Mouse (Mus musculus) skeletal muscle tissue, adult 2 months (tissue): ENCODE results near the gene Gsto1.
A peak's percentile ranks its signal among the peaks of the same experiment; 100 is the strongest.

Experiments
- DNase-seq: peaks from one replicate; pipeline ENCODE4 v3.0.0-alpha.2; 2012; ENCODE audit warnings: low read depth, low spot score

The Gsto1 gene

DNA sequence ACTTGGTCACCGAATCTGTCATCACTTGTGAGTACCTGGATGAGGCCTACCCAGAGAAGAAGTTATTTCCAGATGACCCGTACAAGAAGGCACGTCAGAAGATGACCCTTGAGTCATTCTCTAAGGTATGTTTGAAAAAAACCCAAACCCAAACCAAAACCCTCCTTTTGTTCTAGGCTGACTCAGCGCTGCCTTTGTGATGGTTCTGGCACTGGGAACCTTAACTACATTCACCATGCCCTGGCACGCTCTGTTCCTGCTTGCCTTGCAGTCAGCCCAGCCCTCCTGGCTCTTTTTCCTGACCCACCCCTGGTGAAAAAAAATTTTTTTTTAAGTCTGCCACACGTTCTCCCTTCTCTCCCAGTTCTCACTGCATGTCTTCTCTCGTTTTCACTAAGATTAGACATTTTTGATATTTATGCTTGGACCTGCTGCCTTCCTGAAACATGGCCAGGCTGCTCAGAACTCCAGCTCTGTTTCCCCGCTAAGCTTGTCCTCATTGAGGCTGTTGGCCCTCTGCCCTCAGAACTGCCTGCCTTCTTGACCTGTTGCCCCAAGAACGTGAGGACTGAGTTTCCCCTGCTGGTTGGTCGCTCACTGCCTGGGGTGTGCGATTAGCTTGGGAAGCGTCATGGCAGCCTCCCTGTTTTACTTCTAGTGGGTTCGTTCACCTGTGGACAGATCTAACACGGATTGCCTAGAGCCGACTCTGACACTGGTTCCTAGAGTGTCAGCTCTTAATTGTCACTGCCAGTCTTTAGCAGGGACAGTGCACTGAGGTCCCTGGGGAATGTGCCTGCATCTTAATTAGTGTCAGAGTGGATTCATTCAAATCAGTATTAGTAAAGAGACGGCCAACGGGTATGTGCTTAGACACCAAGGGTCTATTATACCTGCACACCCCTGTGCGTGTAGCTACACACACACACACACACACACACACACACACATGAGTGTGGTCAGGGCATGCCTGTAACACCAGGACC is 3.5 kb downstream of the Gsto1 start:
- DNase-seq, result no peak

GRCm38 (mm10) chr19:47859180-47859579 is 4.4 kb downstream of the Gsto1 start:
- no peak for DNase-seq

- no peak for DNase-seq
These were observed 7.8 kb downstream of the Gsto1 start for GRCm38 (mm10) chr19:47862581-47862980.

DNA sequence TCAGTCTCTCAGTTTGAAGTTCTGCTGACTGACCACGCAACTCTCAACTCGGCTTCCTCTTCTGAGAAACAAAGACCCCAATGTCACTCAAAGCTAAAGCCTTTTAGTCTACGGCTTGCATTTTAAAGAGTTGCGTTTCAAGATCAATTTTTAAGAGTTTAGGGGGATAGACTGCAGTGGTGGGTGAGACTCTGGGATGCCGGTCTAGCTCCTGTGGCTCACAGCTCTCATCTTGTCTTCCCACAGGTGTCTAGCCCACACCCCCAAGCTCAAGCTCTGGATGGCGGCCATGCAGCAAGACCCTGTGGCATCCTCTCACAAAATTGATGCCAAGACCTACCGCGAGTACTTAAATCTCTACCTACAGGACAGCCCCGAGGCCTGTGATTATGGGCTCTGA is 9.3 kb downstream of the Gsto1 start:
- DNase-seq, result no peak

DNA sequence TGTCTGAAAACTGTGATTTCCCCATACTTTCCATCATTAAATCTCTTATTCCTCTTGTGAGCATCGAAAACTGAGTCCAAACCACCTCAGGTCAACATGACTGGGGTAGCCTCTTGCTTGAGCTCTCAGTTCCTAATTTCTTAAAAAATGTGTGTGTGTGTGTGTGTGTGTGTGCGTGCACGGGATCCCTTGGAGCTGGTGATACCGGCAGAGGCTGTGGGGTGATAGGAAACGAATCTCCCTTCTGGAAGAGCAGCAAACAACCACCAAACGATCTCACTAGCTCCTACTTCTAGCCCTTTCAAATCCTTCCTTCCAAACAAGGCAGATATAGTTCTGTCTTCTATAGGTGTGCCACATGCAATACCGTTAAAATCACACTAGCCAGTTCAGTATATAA is 10.0 kb downstream of the Gsto1 start:
- DNase-seq, result no peak

DNA sequence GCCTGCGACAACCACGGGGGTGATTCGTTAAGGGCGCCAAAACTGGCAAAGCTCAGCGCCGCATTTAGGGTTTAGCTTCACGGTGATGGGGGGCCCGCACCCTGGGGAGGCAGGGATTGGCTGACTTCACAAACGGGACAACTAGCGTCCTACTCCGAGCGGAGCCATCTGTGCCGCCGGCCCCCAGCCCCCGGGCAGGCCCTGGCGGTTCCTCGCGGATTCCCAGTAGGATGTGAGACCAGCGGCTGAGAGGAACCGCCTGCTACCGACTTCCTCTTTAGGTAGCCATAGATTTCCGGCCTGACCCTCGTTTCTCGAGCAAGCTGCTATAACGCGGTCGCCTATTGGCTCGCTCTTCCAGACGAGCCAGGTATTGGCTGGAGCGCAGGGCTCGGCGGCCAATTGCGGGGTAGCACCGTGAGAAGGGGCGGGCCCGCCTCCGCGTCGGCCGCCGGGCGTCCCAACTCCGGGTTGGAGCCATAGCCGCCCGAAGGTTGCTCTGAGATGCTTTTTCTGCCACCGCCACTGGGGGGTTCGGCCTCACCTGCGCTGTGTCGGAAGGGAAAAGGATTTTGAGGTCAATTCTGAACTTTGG is 10.7 kb downstream of the Gsto1 start, which contains the start of gene Gsto2:
Gene Gsto2 (plus strand): TSS at position 182 of the 595 bp plus-strand sequence.
- DNase-seq, result peak; percentile 93

GRCm38 (mm10) chr19:47867628-47868175 is 12.9 kb downstream of the Gsto1 start:
- DNase-seq, result no peak

DNA sequence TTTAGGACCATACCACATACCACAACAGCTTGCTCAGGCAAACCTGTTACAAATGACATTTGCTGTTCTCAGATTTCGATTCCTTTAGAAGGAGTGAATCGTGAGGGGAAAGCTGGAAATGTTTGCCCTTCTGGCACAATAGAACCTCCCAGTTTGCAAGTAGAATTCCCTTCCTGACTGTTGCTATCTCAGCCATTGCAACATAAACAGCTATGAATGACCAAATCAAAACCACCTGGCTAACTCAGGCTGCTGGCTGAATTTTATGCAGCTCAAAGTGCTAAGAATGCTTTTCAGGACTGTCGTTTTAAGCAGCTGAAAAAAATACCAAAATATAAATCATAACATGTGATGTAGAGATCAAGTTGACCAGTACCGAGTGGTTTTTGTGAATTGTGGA is 14.2 kb downstream of the Gsto1 start:
- DNase-seq, result no peak

DNA sequence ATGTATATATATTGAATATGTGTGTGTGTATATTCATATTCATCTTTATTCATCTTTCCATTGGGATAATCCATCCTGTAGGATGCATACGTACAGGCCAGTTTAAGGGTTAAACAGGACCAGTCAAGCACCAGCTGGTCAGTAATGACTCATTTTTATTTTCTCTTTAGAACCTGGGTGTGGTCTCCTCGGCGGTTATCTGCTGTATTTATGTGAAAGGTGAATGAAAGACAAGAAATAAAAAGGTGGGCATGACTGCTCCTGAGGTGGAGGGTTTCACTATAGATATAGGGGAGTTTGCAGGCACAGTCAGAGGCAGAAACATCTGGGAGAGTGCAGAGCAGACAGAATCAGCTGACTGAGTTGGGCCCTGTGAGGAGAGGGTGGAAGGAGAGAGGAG is 14.7 kb downstream of the Gsto1 start:
- no peak for DNase-seq

DNA sequence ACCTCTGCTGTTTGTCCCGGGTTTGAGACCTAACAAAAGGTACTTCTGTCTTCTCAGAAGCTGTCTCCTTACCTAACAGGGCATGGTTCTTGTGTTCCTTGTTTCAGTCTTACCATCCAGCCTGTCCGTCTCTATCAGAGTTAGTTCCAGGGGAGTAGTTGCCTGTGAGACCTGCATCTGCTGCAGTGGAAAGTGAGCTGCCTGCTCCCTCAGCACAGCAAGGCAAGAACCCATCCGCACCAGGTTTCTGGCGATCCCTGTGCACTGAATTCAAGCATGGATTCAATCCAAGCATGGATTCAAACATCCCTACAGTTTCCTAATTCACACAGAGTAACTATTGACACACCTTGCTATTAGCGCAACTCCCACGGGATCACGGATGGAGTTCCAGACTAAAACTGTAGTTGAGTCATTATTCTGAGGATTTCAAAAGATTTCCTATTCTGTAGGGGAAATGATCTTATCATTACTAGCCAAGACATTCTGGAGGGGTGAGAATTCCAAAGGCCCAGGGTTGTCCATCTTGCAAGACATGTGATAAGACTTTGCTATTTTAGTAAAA is 15.4 kb downstream of the Gsto1 start:
- DNase-seq, result no peak

- no peak for DNase-seq
These were observed 16.7 kb downstream of the Gsto1 start for GRCm38 (mm10) chr19:47871515-47871914.

DNA sequence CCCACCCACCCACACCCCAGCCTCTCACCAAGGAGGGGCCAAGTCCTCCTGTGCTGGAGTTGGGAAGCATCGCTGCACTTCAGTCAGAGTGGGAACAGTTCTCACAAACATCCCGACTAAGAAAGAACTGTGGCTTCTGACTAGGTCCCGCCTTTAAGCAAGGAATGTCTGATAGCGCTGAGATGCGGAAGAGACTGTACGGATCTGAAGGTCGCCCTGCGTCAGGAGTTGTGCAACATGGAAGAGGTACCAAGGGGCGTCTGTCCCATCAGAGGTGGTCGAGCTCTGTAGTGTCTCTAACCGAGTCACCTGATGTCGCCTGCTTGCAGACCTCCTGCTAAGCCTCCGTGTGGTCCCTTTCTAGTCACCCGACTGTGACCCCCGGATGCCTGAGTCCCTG is 21.5 kb downstream of the Gsto1 start:
- DNase-seq, result no peak

- no peak for DNase-seq
These were observed 26.8 kb downstream of the Gsto1 start for GRCm38 (mm10) chr19:47881538-47881937.

DNA sequence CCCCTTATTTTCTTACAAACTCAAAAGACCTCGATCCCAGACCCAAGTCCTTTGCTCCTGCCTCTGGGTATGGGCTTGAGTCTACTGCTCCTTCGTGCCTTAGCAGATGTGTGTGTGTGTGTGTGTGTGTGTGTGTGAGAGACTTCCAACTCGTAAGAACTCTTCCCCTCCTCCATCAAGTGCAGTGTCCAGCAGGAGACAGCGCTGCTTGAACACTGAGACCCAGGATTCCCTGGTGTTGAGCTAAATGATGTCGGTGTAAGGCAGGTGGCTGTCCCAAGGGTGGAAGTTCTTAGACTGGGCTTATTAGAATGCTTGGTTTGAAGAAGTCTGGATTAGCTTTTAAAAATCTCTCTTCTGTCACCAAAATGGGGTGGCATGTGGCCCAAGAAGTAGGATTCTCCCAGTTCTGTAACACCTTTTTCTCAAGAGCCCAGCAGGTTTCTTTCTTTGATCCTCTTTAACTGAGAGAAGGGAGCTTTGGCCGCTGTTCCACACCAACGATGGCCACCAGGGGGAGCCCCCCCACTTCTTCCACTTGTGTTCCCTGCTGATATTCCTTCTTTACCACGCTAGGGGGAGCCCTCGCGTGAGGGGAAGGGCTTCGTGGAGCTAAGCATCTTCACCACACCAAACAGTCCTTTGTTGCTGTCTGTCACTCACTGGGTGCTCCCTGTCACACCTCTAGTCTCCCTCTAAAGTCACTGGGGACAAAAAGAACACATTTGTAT is 27.5 kb downstream of the Gsto1 start:
- DNase-seq, result peak; percentile 76

DNA sequence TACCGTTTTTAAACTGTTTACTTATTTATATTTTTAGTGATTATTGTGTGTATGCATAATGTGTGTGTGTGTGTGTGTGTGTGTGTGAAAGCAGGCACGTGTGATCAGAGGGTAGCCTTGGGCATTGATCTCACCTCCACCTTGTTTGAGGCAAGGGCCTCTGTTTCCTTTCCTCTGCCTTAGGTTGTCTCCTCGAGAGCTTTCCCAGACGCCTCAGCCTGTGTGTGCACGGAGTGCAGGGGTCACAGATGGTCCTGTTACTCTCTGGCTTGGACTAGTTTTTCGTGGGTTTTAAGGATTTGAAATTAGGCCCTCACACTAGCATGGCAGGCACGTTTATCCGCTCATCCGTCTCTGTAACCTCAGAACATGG is 28.1 kb downstream of the Gsto1 start:
- no peak for DNase-seq

- DNase-seq, result no peak
These were observed 29.7 kb downstream of the Gsto1 start for GRCm38 (mm10) chr19:47884296-47885085.

- DNase-seq, result no peak
These were observed 30.5 kb downstream of the Gsto1 start for GRCm38 (mm10) chr19:47885191-47885743.

DNA sequence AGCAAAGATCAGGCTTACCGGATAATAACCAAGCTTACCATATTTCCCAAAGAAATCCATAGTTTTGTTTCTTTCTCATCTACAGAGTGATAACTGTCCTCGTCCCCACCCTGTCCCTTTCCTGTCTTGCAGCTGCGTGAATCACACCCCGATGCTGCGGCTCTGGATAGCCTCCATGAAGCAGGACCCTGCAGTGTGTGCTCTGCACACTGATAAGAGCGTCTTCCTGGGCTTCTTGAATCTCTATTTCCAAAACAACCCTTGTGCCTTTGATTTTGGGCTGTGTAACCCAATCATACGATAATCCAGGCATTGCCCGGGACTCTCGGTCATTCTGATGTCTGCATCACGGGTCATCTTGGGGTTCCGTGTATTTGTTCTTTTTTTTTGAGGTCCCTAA is 31.1 kb downstream of the Gsto1 start:
- DNase-seq, result no peak

- peak; percentile 51 for DNase-seq
These were observed 31.8 kb downstream of the Gsto1 start for GRCm38 (mm10) chr19:47886617-47887016.

- no peak for DNase-seq
These were observed 32.6 kb downstream of the Gsto1 start for GRCm38 (mm10) chr19:47887417-47887816.

GRCm38 (mm10) chr19:47888037-47888436 is 33.3 kb downstream of the Gsto1 start:
- DNase-seq, result no peak
